Mouse (Mus musculus): ENCODE measurements around the gene Tmem132e. TPM values are rescaled to one million over a fixed set of nuclear protein-coding genes. Genes with fewer than 3 reads are reported as not detected.

Tmem132e gene
- total RNA-seq (2022): 1 to 10 TPM in 1 of 4 experiments, under 1 TPM in 3; 0.22 to 1.1 (median 0.46) TPM

- no peak for DNase-seq (ENCODE audit: low spot score)
These were observed at the start of gene Tmem132e for GRCm38 (mm10) chr11:82388371-82389313. Gene Tmem132e, plus strand, starts transcription at chr11:82388900.

- DNase-seq (ENCODE audit: low spot score): peak; percentile 24
These were observed 48.7 kb upstream of the Tmem132e start for GRCm38 (mm10) chr11:82339921-82340401.

GRCm38 (mm10) chr11:82340416-82340815 is 48.3 kb upstream of the Tmem132e start:
- DNase-seq (ENCODE audit: low spot score): no peak

- no peak for DNase-seq (ENCODE audit: low spot score)
These were observed 47.8 kb upstream of the Tmem132e start for GRCm38 (mm10) chr11:82340900-82341299.

- DNase-seq (ENCODE audit: low spot score): no peak
These were observed 37.7 kb upstream of the Tmem132e start for GRCm38 (mm10) chr11:82351039-82351438.

GRCm38 (mm10) chr11:82370151-82370550 is 18.5 kb upstream of the Tmem132e start:
- DNase-seq (ENCODE audit: low spot score): no peak

- no peak for DNase-seq (ENCODE audit: low spot score)
These were observed 17.1 kb upstream of the Tmem132e start for GRCm38 (mm10) chr11:82371577-82371976.

- DNase-seq (ENCODE audit: low spot score): no peak
These were observed 8.0 kb upstream of the Tmem132e start for GRCm38 (mm10) chr11:82380606-82381202.

- DNase-seq (ENCODE audit: low spot score): no peak
These were observed 1.6 kb upstream of the Tmem132e start for GRCm38 (mm10) chr11:82386970-82387540.

- DNase-seq (ENCODE audit: low spot score): no peak
These were observed 874 bp upstream of the Tmem132e start for GRCm38 (mm10) chr11:82387711-82388341.

- DNase-seq (ENCODE audit: low spot score): no peak
These were observed 944 bp downstream of the Tmem132e start for GRCm38 (mm10) chr11:82389396-82390291.

- no peak for DNase-seq (ENCODE audit: low spot score)
These were observed 3.6 kb downstream of the Tmem132e start for GRCm38 (mm10) chr11:82392341-82392740.

GRCm38 (mm10) chr11:82399621-82400020 is 10.9 kb downstream of the Tmem132e start:
- peak; percentile 9 for DNase-seq (ENCODE audit: low spot score)

- no peak for DNase-seq (ENCODE audit: low spot score)
These were observed 16.9 kb downstream of the Tmem132e start for GRCm38 (mm10) chr11:82405641-82406040.

- no peak for DNase-seq (ENCODE audit: low spot score)
These were observed 17.9 kb downstream of the Tmem132e start for GRCm38 (mm10) chr11:82406358-82407221.

- DNase-seq (ENCODE audit: low spot score): no peak
These were observed 23.8 kb downstream of the Tmem132e start for GRCm38 (mm10) chr11:82412496-82412895.

- DNase-seq (ENCODE audit: low spot score): no peak
These were observed 29.8 kb downstream of the Tmem132e start for GRCm38 (mm10) chr11:82418337-82419041.

GRCm38 (mm10) chr11:82421909-82422308 is 33.2 kb downstream of the Tmem132e start:
- DNase-seq (ENCODE audit: low spot score): no peak

- DNase-seq (ENCODE audit: low spot score): no peak
These were observed 34.8 kb downstream of the Tmem132e start for GRCm38 (mm10) chr11:82423521-82423920.
